Mouse (Mus musculus) heart, adult 9 months (tissue): Measurements from ENCODE around the gene Btbd2.
A peak's percentile ranks its signal among the peaks of the same experiment; 100 is the strongest.

Source experiments
- DNase-seq, 2 experiments: peaks; one replicate each; pipeline ENCODE4 v3.0.0; 2022; ENCODE audit warnings: low spot score in 2 of 2

Gene Btbd2

GRCm38 (mm10) chr10:80646936-80647335 is 9.9 kb downstream of the Btbd2 start:
- DNase-seq, result no peak

- DNase-seq, result no peak
Observed at GRCm38 (mm10) chr10:80635345-80635744, 21.5 kb downstream of the Btbd2 start.

- DNase-seq, result no peak
Observed at GRCm38 (mm10) chr10:80628925-80629324, 27.9 kb downstream of the Btbd2 start.

- DNase-seq, result peak; percentile 64 to 67
Observed at GRCm38 (mm10) chr10:80627685-80628084, 29.2 kb downstream of the Btbd2 start.

- no peak for DNase-seq
Observed at GRCm38 (mm10) chr10:80625764-80626163, 31.1 kb downstream of the Btbd2 start.

GRCm38 (mm10) chr10:80623457-80624191 is 33.2 kb downstream of the Btbd2 start:
- peak; percentile 65 to 78 for DNase-seq

- peak in 1 of 2 experiments; percentile 72 for DNase-seq
Observed at GRCm38 (mm10) chr10:80622661-80623456, 34.0 kb downstream of the Btbd2 start, which contains the start of gene Csnk1g2. Csnk1g2 (plus strand) TSS chr10:80622838.

GRCm38 (mm10) chr10:80621940-80622660 is 34.8 kb downstream of the Btbd2 start:
- DNase-seq, result peak; percentile 99

- peak in 1 of 2 experiments; percentile 34 for DNase-seq
Observed at GRCm38 (mm10) chr10:80621690-80621939, 35.3 kb downstream of the Btbd2 start.

- peak in 1 of 2 experiments; percentile 48 for DNase-seq
Observed at GRCm38 (mm10) chr10:80620796-80621689, 35.8 kb downstream of the Btbd2 start.

GRCm38 (mm10) chr10:80620365-80620764 is 36.5 kb downstream of the Btbd2 start:
- no peak for DNase-seq

- no peak for DNase-seq
Observed at GRCm38 (mm10) chr10:80619465-80620244, 37.2 kb downstream of the Btbd2 start.

- no peak for DNase-seq
Observed at GRCm38 (mm10) chr10:80618181-80618580, 38.7 kb downstream of the Btbd2 start.

- no peak for DNase-seq
Observed at GRCm38 (mm10) chr10:80614351-80614750, 42.5 kb downstream of the Btbd2 start.

- no peak for DNase-seq
Observed at GRCm38 (mm10) chr10:80613821-80614220, 43.0 kb downstream of the Btbd2 start.

GRCm38 (mm10) chr10:80611905-80612304 is 45.0 kb downstream of the Btbd2 start:
- no peak for DNase-seq

- no peak for DNase-seq
Observed at GRCm38 (mm10) chr10:80611024-80611423, 45.8 kb downstream of the Btbd2 start.

GRCm38 (mm10) chr10:80610116-80610785 is 46.6 kb downstream of the Btbd2 start:
- DNase-seq, result no peak

GRCm38 (mm10) chr10:80609269-80609924 is 47.5 kb downstream of the Btbd2 start:
- DNase-seq, result no peak

- no peak for DNase-seq
Observed at GRCm38 (mm10) chr10:80608435-80608834, 48.4 kb downstream of the Btbd2 start.
